In genomic region chr6:52320966-52321825, GRCm38 (mm10) we compare ENCODE assay signal across 26 mouse cellular contexts. TPM values are rescaled to one million over a fixed set of nuclear protein-coding genes. Genes with fewer than 3 reads are reported as not detected.
DNase-seq lines count a peak whose midpoint lies in the region; ATAC-seq and TF ChIP-seq lines count a peak whose summit lies in the region.
"Had no signal": no experiment of that assay in that cellular context is flagged by ENCODE, and none has a peak within 500 bp of the region (broad histone marks: within the 10 kb centered on the region; RNA-seq: fewer than 3 reads in every experiment).

No protein-coding gene starts in this region.

- no peak for ATAC-seq in hindbrain, embryonic 11.5 days (ENCODE audit: low FRiP score)
- ATAC-seq in hindbrain, embryonic 13.5 days (ENCODE audit: low FRiP score) = no peak
- ATAC-seq in hindbrain, postnatal 0 days = no peak
- no peak for ATAC-seq in stomach, postnatal 0 days (ENCODE audit: low FRiP score, low TSS enrichment)
- ATAC-seq in megakaryocyte-erythroid progenitor cell, adult 5-6 weeks (replicated peaks; ENCODE audit: low FRiP score, low TSS enrichment, poor library complexity, severe bottlenecking) = no peak
- no peak for ATAC-seq in frontal cortex, adult (ENCODE audit: low TSS enrichment)
- ATAC-seq: midbrain, embryonic 13.5 days had no signal

- no peak overlapping the region for H3K27ac ChIP-seq in hindbrain, embryonic 11.5 days (ENCODE audit: low read depth, low read length)
- H3K27ac ChIP-seq in hindbrain, embryonic 13.5 days = no peak overlapping the region
- H3K27ac ChIP-seq in hindbrain, postnatal 0 days = no peak overlapping the region
- no peak overlapping the region for H3K27ac ChIP-seq in stomach, postnatal 0 days (replicated peaks)
- H3K27ac ChIP-seq: heart, embryonic 15.5 days; hindbrain, embryonic 15.5 days; midbrain, embryonic 13.5 days; neural tube, embryonic 12.5 days had no signal

- H3K9me3 ChIP-seq in hindbrain, embryonic 11.5 days (ENCODE audit: control insufficient read depth, low read length) = no peaks in the 10 kb centered on the region
- no peaks in the 10 kb centered on the region for H3K9me3 ChIP-seq in hindbrain, embryonic 13.5 days
- H3K9me3 ChIP-seq in hindbrain, postnatal 0 days (ENCODE audit: low read length) = no peaks in the 10 kb centered on the region
- no peaks in the 10 kb centered on the region for H3K9me3 ChIP-seq in stomach, postnatal 0 days (ENCODE audit: control insufficient read depth, low read length)
- H3K9me3 ChIP-seq: G1E; heart, embryonic 15.5 days; hindbrain, embryonic 15.5 days; midbrain, embryonic 13.5 days; neural tube, embryonic 12.5 days had no signal

- WGBS in hindbrain, embryonic 11.5 days = 5% methylated on average over 12 of the region's 12 CpGs
- WGBS in hindbrain, embryonic 13.5 days = 4% methylated on average over 12 of the region's 12 CpGs
- WGBS in hindbrain, postnatal 0 days = 5% methylated on average over 12 of the region's 12 CpGs
- 7% methylated on average over 12 of the region's 12 CpGs for WGBS in stomach, postnatal 0 days

- H3K4me3 ChIP-seq in hindbrain, embryonic 11.5 days (ENCODE audit: low read depth, low read length) = no peak overlapping the region
- no peak overlapping the region for H3K4me3 ChIP-seq in hindbrain, embryonic 13.5 days
- no peak overlapping the region for H3K4me3 ChIP-seq in hindbrain, postnatal 0 days (ENCODE audit: low read length)
- H3K4me3 ChIP-seq in stomach, postnatal 0 days (ENCODE audit: low read depth, low read length) = no peak overlapping the region
- H3K4me3 ChIP-seq: heart, embryonic 15.5 days; hindbrain, embryonic 15.5 days; midbrain, embryonic 13.5 days; neural tube, embryonic 12.5 days had no signal

- no peak for TF ChIP-seq CTCF in hindbrain, postnatal 0 days (IDR thresholded peaks at IDR 0.05; ENCODE audit: low read depth)
- TF ChIP-seq CTCF in stomach, postnatal 0 days (IDR thresholded peaks at IDR 0.05; ENCODE audit: low read depth) = no peak

- no peaks in the 10 kb centered on the region for H3K36me3 ChIP-seq in hindbrain, embryonic 11.5 days (ENCODE audit: control insufficient read depth, insufficient read depth, low read length)
- H3K36me3 ChIP-seq in hindbrain, embryonic 13.5 days = no peaks in the 10 kb centered on the region
- H3K36me3 ChIP-seq in hindbrain, postnatal 0 days (ENCODE audit: insufficient read depth, low read length) = no peaks in the 10 kb centered on the region
- no peaks in the 10 kb centered on the region for H3K36me3 ChIP-seq in stomach, postnatal 0 days (ENCODE audit: control insufficient read depth, insufficient read depth, low read length)
- H3K36me3 ChIP-seq: G1E; heart, embryonic 15.5 days; hindbrain, embryonic 15.5 days; midbrain, embryonic 13.5 days; neural tube, embryonic 12.5 days had no signal

- peaks cover 84% of the 10 kb centered on the region for H3K27me3 ChIP-seq in hindbrain, embryonic 11.5 days (ENCODE audit: control insufficient read depth, insufficient read depth, low read length)
- peaks cover 95% of the 10 kb centered on the region for H3K27me3 ChIP-seq in hindbrain, embryonic 13.5 days
- peaks cover 87% of the 10 kb centered on the region for H3K27me3 ChIP-seq in hindbrain, postnatal 0 days (ENCODE audit: insufficient read depth, low read length)
- peaks cover 28% of the 10 kb centered on the region for H3K27me3 ChIP-seq in stomach, postnatal 0 days (ENCODE audit: control insufficient read depth, insufficient read depth, low read length)

- H3K4me1 ChIP-seq in hindbrain, embryonic 11.5 days (replicated peaks; ENCODE audit: control insufficient read depth, insufficient read depth, low read length) = peaks cover 3% of the 10 kb centered on the region; the same call in 1 of the 2 replicates
- peaks cover 24% of the 10 kb centered on the region for H3K4me1 ChIP-seq in hindbrain, embryonic 13.5 days (replicated peaks)
- H3K4me1 ChIP-seq in hindbrain, postnatal 0 days (ENCODE audit: insufficient read depth, low read length) = no peaks in the 10 kb centered on the region; the same call in 1 of the 2 replicates
- H3K4me1 ChIP-seq in stomach, postnatal 0 days (replicated peaks; ENCODE audit: control insufficient read depth, insufficient read depth) = peaks cover 3% of the 10 kb centered on the region; the same call in 1 of the 2 replicates

- TF ChIP-seq EP300 in stomach, postnatal 0 days (optimal IDR thresholded peaks at IDR 0.05) = no peak

- H3K4me2 ChIP-seq in hindbrain, embryonic 11.5 days (replicated peaks; ENCODE audit: low read depth, low read length) = no peak overlapping the region
- no peak overlapping the region for H3K4me2 ChIP-seq in hindbrain, embryonic 13.5 days
- H3K4me2 ChIP-seq in hindbrain, postnatal 0 days (ENCODE audit: low read depth, low read length) = no peak overlapping the region
- H3K4me2 ChIP-seq in stomach, postnatal 0 days (replicated peaks; ENCODE audit: low read depth) = no peak overlapping the region
- H3K4me2 ChIP-seq: heart, embryonic 15.5 days; hindbrain, embryonic 15.5 days; midbrain, embryonic 13.5 days had no signal

- H3K9ac ChIP-seq in hindbrain, embryonic 11.5 days (ENCODE audit: low read depth, low read length) = no peak overlapping the region
- no peak overlapping the region for H3K9ac ChIP-seq in hindbrain, embryonic 13.5 days
- H3K9ac ChIP-seq in hindbrain, postnatal 0 days (replicated peaks; ENCODE audit: low read length) = no peak overlapping the region
- H3K9ac ChIP-seq in stomach, postnatal 0 days (ENCODE audit: low read length) = no peak overlapping the region
- H3K9ac ChIP-seq: heart, embryonic 15.5 days; hindbrain, embryonic 15.5 days; midbrain, embryonic 13.5 days; neural tube, embryonic 12.5 days had no signal

- DNase-seq in hindbrain, embryonic 11.5 days (ENCODE audit: low spot score) = peak; percentile 67
- DNase-seq in right cerebral cortex, postnatal 25 days = peak; percentile 16
- DNase-seq in right cerebral cortex, adult 18-20 months = no peak
- peak; percentile 16 for DNase-seq in hindbrain, postnatal 0 days (ENCODE audit: low spot score)
- DNase-seq in stomach, postnatal 0 days (ENCODE audit: low spot score) = peak; percentile 14
- DNase-seq: cerebellum, adult 11-12 months; gastrocnemius, postnatal 10 days; heart, adult 18-20 months; kidney, adult 2 months; kidney, postnatal 25 days; liver; lung, adult 18-20 months; lung, postnatal 4 days; right cerebral cortex, postnatal 4 days; thymus, adult 2 months had no signal

RNA-seq across cellular contexts. Expression of gene Evx1, which starts 7.9 kb away (rescaled TPM):
- polyA plus RNA-seq in hindbrain, embryonic 11.5 days (2014; fragmentation: Nextera tagmentation; extraction: Ambion mirVana) = 5.2 and 5.9 TPM in 2 replicates
- polyA plus RNA-seq in hindbrain, embryonic 13.5 days (2015; fragmentation: Nextera tagmentation; extraction: Ambion mirVana) = 3.5 and 3.7 TPM in 2 replicates
- total RNA-seq in hindbrain, postnatal 0 days (2014; rRNA removed) = 2.0 and 6.2 TPM in 2 replicates
- 1.3 and 2.1 TPM in 2 replicates for polyA plus RNA-seq in hindbrain, postnatal 0 days (2015; fragmentation: Nextera tagmentation; extraction: Ambion mirVana)
- polyA plus RNA-seq in stomach, postnatal 0 days (2015; fragmentation: Nextera tagmentation; extraction: Ambion mirVana) = not detected in 2 replicates
- not detected in 2 replicates for total RNA-seq in megakaryocyte-erythroid progenitor cell, adult 5-6 weeks (2014; fragmentation: Nextera tagmentation)
- total RNA-seq in megakaryocyte-erythroid progenitor cell, adult 5-6 weeks (2017) = not detected in 2 replicates
- total RNA-seq: G1E; gastrocnemius, postnatal 10 days; heart, adult 18-20 months; layer of hippocampus, postnatal 10 days had no signal
- polyA plus RNA-seq: cortical plate, adult 2 months; frontal cortex, adult 2 months; G1E; heart, embryonic 15.5 days; kidney, adult 2 months; thymus, adult 2 months had no signal
